Mouse (Mus musculus): Measurements from ENCODE around the gene Rnasel. TPM values are rescaled to one million over a fixed set of nuclear protein-coding genes. Genes with fewer than 3 reads are reported as not detected.
"Not testable (repeated sequence)": the region's sequence is repeated elsewhere in the genome, so short reads cannot be mapped to it uniquely, and the experiment has no call there.

Gene Rnasel
- polyA plus RNA-seq, 2 experiments, result 10.0 to 23.5 TPM

DNA sequence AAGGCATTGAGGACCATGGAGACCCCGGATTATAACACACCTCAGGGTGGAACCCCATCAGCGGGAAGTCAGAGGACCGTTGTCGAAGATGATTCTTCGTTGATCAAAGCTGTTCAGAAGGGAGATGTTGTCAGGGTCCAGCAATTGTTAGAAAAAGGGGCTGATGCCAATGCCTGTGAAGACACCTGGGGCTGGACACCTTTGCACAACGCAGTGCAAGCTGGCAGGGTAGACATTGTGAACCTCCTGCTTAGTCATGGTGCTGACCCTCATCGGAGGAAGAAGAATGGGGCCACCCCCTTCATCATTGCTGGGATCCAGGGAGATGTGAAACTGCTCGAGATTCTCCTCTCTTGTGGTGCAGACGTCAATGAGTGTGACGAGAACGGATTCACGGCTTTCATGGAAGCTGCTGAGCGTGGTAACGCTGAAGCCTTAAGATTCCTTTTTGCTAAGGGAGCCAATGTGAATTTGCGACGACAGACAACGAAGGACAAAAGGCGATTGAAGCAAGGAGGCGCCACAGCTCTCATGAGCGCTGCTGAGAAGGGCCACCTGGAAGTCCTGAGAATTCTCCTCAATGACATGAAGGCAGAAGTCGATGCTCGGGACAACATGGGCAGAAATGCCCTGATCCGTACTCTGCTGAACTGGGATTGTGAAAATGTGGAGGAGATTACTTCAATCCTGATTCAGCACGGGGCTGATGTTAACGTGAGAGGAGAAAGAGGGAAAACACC, 4.7 kb downstream of the Rnasel start:
- Histone ChIP-seq H3K4me1 (ENCODE audit: control insufficient read depth, insufficient read depth, low read length) (peaks cover 5% of the 10 kb centered on the region; the same call in 1 of the 2 replicates), H3K9me3 (ENCODE audit: control insufficient read depth, low read length) (no peaks in the 10 kb centered on the region), H3K27ac (replicated peaks; ENCODE audit: low read depth, low read length) (no peak overlapping the region), H3K9ac (ENCODE audit: low read depth, low read length, severe bottlenecking) (no peak overlapping the region), H3K36me3 (ENCODE audit: control insufficient read depth, insufficient read depth, low read length) (no peaks in the 10 kb centered on the region), H3K4me3 (replicated peaks; ENCODE audit: low read length) (no peak overlapping the region), H3K27me3 (ENCODE audit: control insufficient read depth, insufficient read depth, low read length) (no peaks in the 10 kb centered on the region), H3K4me2 (replicated peaks; ENCODE audit: low read depth, low read length, severe bottlenecking) (no peak overlapping the region)
- no peak for DNase-seq (ENCODE audit: low spot score)
- WGBS, result 73% methylated on average over 25 of the region's 25 CpGs
- no peak for TF ChIP-seq POLR2A (IDR thresholded peaks at IDR 0.05; ENCODE audit: borderline replicate concordance, extremely low read depth, insufficient read depth, insufficient read length)
- no peak for ATAC-seq (ENCODE audit: low FRiP score, low read depth)

DNA sequence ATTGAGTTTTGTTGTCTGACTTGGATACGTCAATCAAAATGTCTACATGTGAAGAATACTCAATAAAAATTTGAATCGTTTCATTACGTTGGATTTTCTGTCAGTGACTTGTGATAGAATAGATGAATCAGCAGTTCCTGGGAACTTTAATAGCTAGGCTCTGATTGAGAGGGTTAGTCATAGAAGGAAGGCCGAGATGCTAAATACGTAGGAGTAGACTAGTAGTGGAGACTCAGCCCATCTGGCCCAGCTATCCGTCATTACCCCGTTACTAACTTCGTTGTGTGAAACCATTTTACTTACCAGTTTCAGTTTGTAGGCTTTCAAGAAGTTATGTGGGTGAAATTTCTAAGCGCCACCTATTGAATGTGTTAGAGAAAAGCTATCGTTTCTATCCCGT, 14.9 kb downstream of the Rnasel start:
- no peak for TF ChIP-seq POLR2A (IDR thresholded peaks at IDR 0.05; ENCODE audit: borderline replicate concordance, extremely low read depth, insufficient read depth, insufficient read length)
- Histone ChIP-seq H3K4me3 (replicated peaks; ENCODE audit: low read length) (no peak overlapping the region), H3K9ac (ENCODE audit: low read depth, low read length, severe bottlenecking) (no peak overlapping the region), H3K9me3 (ENCODE audit: control insufficient read depth, low read length) (no peaks in the 10 kb centered on the region), H3K4me1 (ENCODE audit: control insufficient read depth, insufficient read depth, low read length) (no peaks in the 10 kb centered on the region), H3K4me2 (replicated peaks; ENCODE audit: low read depth, low read length, severe bottlenecking) (no peak overlapping the region), H3K27me3 (ENCODE audit: control insufficient read depth, insufficient read depth, low read length) (no peaks in the 10 kb centered on the region), H3K27ac (replicated peaks; ENCODE audit: low read depth, low read length) (no peak overlapping the region), H3K36me3 (ENCODE audit: control insufficient read depth, insufficient read depth, low read length) (peaks cover 4% of the 10 kb centered on the region)
- no peak for DNase-seq (ENCODE audit: low spot score)
- ATAC-seq (ENCODE audit: low FRiP score, low read depth), result no peak
- WGBS, result 88% methylated on average over 11 of the region's 11 CpGs

DNA sequence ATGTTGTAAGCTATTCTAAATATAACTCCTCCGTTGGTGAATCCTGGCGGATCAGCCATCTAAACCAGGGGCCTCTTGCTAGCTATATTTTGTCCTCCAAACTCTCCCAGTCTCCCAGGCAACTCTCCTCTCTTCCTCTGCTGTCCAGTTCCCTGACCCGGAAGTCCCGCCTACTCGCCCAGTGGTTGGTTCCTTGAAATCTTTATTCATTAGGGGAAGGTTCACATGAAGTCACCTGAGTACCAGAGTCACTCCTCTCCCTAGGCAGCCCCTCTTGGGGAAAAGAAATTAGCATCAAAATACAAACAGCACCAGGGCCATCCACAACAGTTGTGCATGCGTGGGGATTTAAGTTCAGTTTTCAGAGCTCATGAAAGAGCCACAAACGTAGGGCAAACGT, 17.1 kb downstream of the Rnasel start:
- Histone ChIP-seq H3K27me3 (ENCODE audit: control insufficient read depth, insufficient read depth, low read length) (no peaks in the 10 kb centered on the region), H3K27ac (replicated peaks; ENCODE audit: low read depth, low read length) (no peak overlapping the region), H3K9me3 (ENCODE audit: control insufficient read depth, low read length) (no peaks in the 10 kb centered on the region), H3K4me1 (ENCODE audit: control insufficient read depth, insufficient read depth, low read length) (no peaks in the 10 kb centered on the region), H3K36me3 (ENCODE audit: control insufficient read depth, insufficient read depth, low read length) (peaks cover 4% of the 10 kb centered on the region; the same call in 1 of the 2 replicates), H3K4me3 (replicated peaks; ENCODE audit: low read length) (no peak overlapping the region), H3K9ac (ENCODE audit: low read depth, low read length, severe bottlenecking) (no peak overlapping the region), H3K4me2 (replicated peaks; ENCODE audit: low read depth, low read length, severe bottlenecking) (no peak overlapping the region)
- no peak for TF ChIP-seq POLR2A (IDR thresholded peaks at IDR 0.05; ENCODE audit: borderline replicate concordance, extremely low read depth, insufficient read depth, insufficient read length)
- DNase-seq (ENCODE audit: low spot score), result no peak
- WGBS, result 48% methylated on average over 8 of the region's 8 CpGs
- ATAC-seq (ENCODE audit: low FRiP score, low read depth), result no peak

GRCm38 (mm10) chr1:153767281-153767680, 18.1 kb downstream of the Rnasel start:
- 87% methylated on average over 1 of the region's 1 CpGs for WGBS
- Histone ChIP-seq H3K27me3 (ENCODE audit: control insufficient read depth, insufficient read depth, low read length) (no peaks in the 10 kb centered on the region), H3K9ac (ENCODE audit: low read depth, low read length, severe bottlenecking) (no peak overlapping the region), H3K4me2 (replicated peaks; ENCODE audit: low read depth, low read length, severe bottlenecking) (no peak overlapping the region), H3K9me3 (ENCODE audit: control insufficient read depth, low read length) (no peaks in the 10 kb centered on the region), H3K4me1 (ENCODE audit: control insufficient read depth, insufficient read depth, low read length) (no peaks in the 10 kb centered on the region), H3K4me3 (replicated peaks; ENCODE audit: low read length) (no peak overlapping the region), H3K27ac (replicated peaks; ENCODE audit: low read depth, low read length) (no peak overlapping the region), H3K36me3 (ENCODE audit: control insufficient read depth, insufficient read depth, low read length) (no peaks in the 10 kb centered on the region)
- no peak for ATAC-seq (ENCODE audit: low FRiP score, low read depth)
- DNase-seq (ENCODE audit: low spot score), result no peak
- TF ChIP-seq POLR2A (IDR thresholded peaks at IDR 0.05; ENCODE audit: borderline replicate concordance, extremely low read depth, insufficient read depth, insufficient read length), result no peak

- H3K36me3 ChIP-seq (ENCODE audit: control insufficient read depth, insufficient read depth, low read length), result no peaks in the 10 kb centered on the region
- H3K9me3 ChIP-seq (ENCODE audit: control insufficient read depth, low read length), result no peaks in the 10 kb centered on the region
- DNase-seq (ENCODE audit: low spot score) (no peak), ATAC-seq (ENCODE audit: low FRiP score, low read depth) (no peak)
- 69% methylated on average over 5 of the region's 5 CpGs for WGBS
- no peak overlapping the region for H3K27ac ChIP-seq (replicated peaks; ENCODE audit: low read depth, low read length)
- no peaks in the 10 kb centered on the region for H3K4me1 ChIP-seq (ENCODE audit: control insufficient read depth, insufficient read depth, low read length)
- no peak overlapping the region for H3K4me3 ChIP-seq (replicated peaks; ENCODE audit: low read length)
- TF ChIP-seq POLR2A (IDR thresholded peaks at IDR 0.05; ENCODE audit: borderline replicate concordance, extremely low read depth, insufficient read depth, insufficient read length), result no peak
- no peak overlapping the region for H3K9ac ChIP-seq (ENCODE audit: low read depth, low read length, severe bottlenecking)
- no peak overlapping the region for H3K4me2 ChIP-seq (replicated peaks; ENCODE audit: low read depth, low read length, severe bottlenecking)
- H3K27me3 ChIP-seq (ENCODE audit: control insufficient read depth, insufficient read depth, low read length), result no peaks in the 10 kb centered on the region
Measured at GRCm38 (mm10) chr1:153768465-153768864, 19.2 kb downstream of the Rnasel start.

- not testable (repeated sequence) for H3K4me2 ChIP-seq (replicated peaks; ENCODE audit: low read depth, low read length, severe bottlenecking); H3K27ac ChIP-seq (replicated peaks; ENCODE audit: low read depth, low read length); H3K9ac ChIP-seq (ENCODE audit: low read depth, low read length, severe bottlenecking); H3K27me3 ChIP-seq (ENCODE audit: control insufficient read depth, insufficient read depth, low read length); DNase-seq (ENCODE audit: low spot score); ATAC-seq (ENCODE audit: low FRiP score, low read depth); H3K36me3 ChIP-seq (ENCODE audit: control insufficient read depth, insufficient read depth, low read length); H3K4me3 ChIP-seq (replicated peaks; ENCODE audit: low read length); H3K9me3 ChIP-seq (ENCODE audit: control insufficient read depth, low read length); H3K4me1 ChIP-seq (ENCODE audit: control insufficient read depth, insufficient read depth, low read length)
- WGBS, result 63% methylated on average over 6 of the region's 6 CpGs
Measured at GRCm38 (mm10) chr1:153769571-153769970, 20.3 kb downstream of the Rnasel start.
